Comparison of ENCODE assay signal across 11 mouse cellular contexts in the genomic region with DNA sequence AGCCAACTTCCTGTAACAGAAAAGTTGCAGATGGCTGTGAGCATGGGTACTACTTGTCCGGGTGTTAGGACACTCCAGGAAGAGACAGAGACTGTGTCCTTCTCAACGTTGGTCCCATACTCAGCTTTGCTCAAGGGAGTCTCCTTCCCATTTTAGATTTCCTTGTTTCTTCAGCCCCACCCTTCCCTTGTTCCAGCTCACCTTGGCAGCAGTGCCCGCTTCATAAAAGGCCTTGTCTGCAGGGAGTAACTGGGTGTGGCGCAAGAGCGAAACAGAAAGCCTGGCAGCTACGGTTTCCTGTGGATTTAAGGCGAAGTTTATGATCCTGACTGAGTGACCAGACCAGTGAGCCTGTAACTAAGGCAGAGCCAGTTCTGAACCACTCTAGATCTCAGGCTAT. TPM values are rescaled to one million over a fixed set of nuclear protein-coding genes. Genes with fewer than 3 reads are reported as not detected.
A peak's percentile ranks its signal among the peaks of the same experiment; 100 is the strongest.
DNase-seq lines count a peak whose midpoint lies in the region; ATAC-seq lines count a peak whose summit lies in the region.
"Had no signal": no experiment of that assay in that cellular context is flagged by ENCODE, and none has a peak within 500 bp of the region (broad histone marks: within the 10 kb centered on the region; RNA-seq: fewer than 3 reads in every experiment).

No protein-coding gene starts in this region.

- intact Hi-C loops in gastrocnemius, postnatal 14 days (cut with DNase I; ENCODE audit: low total_unique reads) = no loop called here

- H3K4me3 ChIP-seq in embryonic facial prominence, embryonic 14.5 days (ENCODE audit: low read depth, low read length) = no peak overlapping the region
- no peak overlapping the region for H3K4me3 ChIP-seq in intestine, embryonic 14.5 days (ENCODE audit: low read depth, low read length)
- H3K4me3 ChIP-seq: myocyte had no signal

- WGBS in embryonic facial prominence, embryonic 14.5 days = 77% methylated on average over 7 of the region's 7 CpGs
- WGBS in intestine, embryonic 14.5 days = 60% methylated on average over 7 of the region's 7 CpGs

- no peak for ATAC-seq in embryonic facial prominence, embryonic 14.5 days (ENCODE audit: low read depth)
- no peak; the same call in 1 of the 2 replicates for ATAC-seq in intestine, embryonic 14.5 days (replicated peaks; ENCODE audit: low FRiP score, low TSS enrichment, low read depth)

- no peaks in the 10 kb centered on the region for H3K9me3 ChIP-seq in embryonic facial prominence, embryonic 14.5 days (ENCODE audit: control insufficient read depth, low read length)
- H3K9me3 ChIP-seq in intestine, embryonic 14.5 days (ENCODE audit: control insufficient read depth, low read length) = no peaks in the 10 kb centered on the region

- H3K36me3 ChIP-seq in embryonic facial prominence, embryonic 14.5 days (ENCODE audit: control insufficient read depth, insufficient read depth, low read length) = peaks cover 86% of the 10 kb centered on the region
- H3K36me3 ChIP-seq in intestine, embryonic 14.5 days (ENCODE audit: control insufficient read depth, insufficient read depth, low read length) = peaks cover 82% of the 10 kb centered on the region

- H3K4me2 ChIP-seq in embryonic facial prominence, embryonic 14.5 days (ENCODE audit: low read depth, low read length) = no peak overlapping the region
- H3K4me2 ChIP-seq in intestine, embryonic 14.5 days (ENCODE audit: low read length) = peak overlapping the region; percentile 42; the same call in 1 of the 2 replicates

- peaks cover 23% of the 10 kb centered on the region for H3K4me1 ChIP-seq in embryonic facial prominence, embryonic 14.5 days (ENCODE audit: control insufficient read depth, insufficient read depth, low read length)
- peaks cover 14% of the 10 kb centered on the region for H3K4me1 ChIP-seq in intestine, embryonic 14.5 days (replicated peaks; ENCODE audit: control insufficient read depth, insufficient read depth, low read length)

- no peak overlapping the region for H3K27ac ChIP-seq in embryonic facial prominence, embryonic 14.5 days (replicated peaks; ENCODE audit: low read depth, low read length)
- peak overlapping the region; percentile 69 for H3K27ac ChIP-seq in intestine, embryonic 14.5 days (ENCODE audit: low read depth)

- H3K9ac ChIP-seq in embryonic facial prominence, embryonic 14.5 days (ENCODE audit: low read depth, low read length) = no peak overlapping the region
- H3K9ac ChIP-seq in intestine, embryonic 14.5 days (ENCODE audit: low read length) = no peak overlapping the region

- peak; percentile 27 for DNase-seq in gastrocnemius, adult 18-20 months (ENCODE audit: low spot score)
- DNase-seq in gastrocnemius, postnatal 14 days = no peak
- DNase-seq in embryonic facial prominence, embryonic 14.5 days (ENCODE audit: low spot score) = peak; percentile 15
- peak; percentile 64 for DNase-seq in intestine, embryonic 14.5 days (ENCODE audit: low spot score)
- peak; percentile 91 for DNase-seq in lung, postnatal 36 days
- DNase-seq in spleen, adult 12 weeks (ENCODE audit: low spot score) = no peak
- no peak for DNase-seq in cerebellum, postnatal 25 days
- no peak for DNase-seq in layer of hippocampus, adult 8-10 months (ENCODE audit: low spot score in 2 of 2)

- no peaks in the 10 kb centered on the region for H3K27me3 ChIP-seq in embryonic facial prominence, embryonic 14.5 days (replicated peaks; ENCODE audit: control insufficient read depth, insufficient read depth, low read length)
- no peaks in the 10 kb centered on the region for H3K27me3 ChIP-seq in intestine, embryonic 14.5 days (replicated peaks; ENCODE audit: control insufficient read depth, insufficient read depth, low read length)

RNA-seq across cellular contexts. Expression of gene Krtcap3, which starts 3.0 kb away (rescaled TPM):
- 1 to 10 TPM; 1.9 to 2.1 TPM for total RNA-seq in gastrocnemius, adult 18-20 months (2021)
- total RNA-seq in gastrocnemius, postnatal 14 days (2021) = 1 to 10 TPM in 1 of 2 experiments, under 1 TPM in 1; 0.47 to 1.9 TPM
- 14.8 and 15.2 TPM in 2 replicates for polyA plus RNA-seq in embryonic facial prominence, embryonic 14.5 days (2014; fragmentation: Nextera tagmentation; extraction: Ambion mirVana)
- 59.4 and 71.9 TPM in 2 replicates for polyA plus RNA-seq in intestine, embryonic 14.5 days (2014; fragmentation: Nextera tagmentation; extraction: Ambion mirVana)
- 1 to 10 TPM; 2.3 to 3.6 (median 2.9) TPM for total RNA-seq in layer of hippocampus, adult 8-10 months (2022)

RNA-seq across cellular contexts. Expression of gene Gm9970, which starts 13.4 kb away (rescaled TPM):
- not detected for total RNA-seq in gastrocnemius, adult 18-20 months (2021)
- not detected for total RNA-seq in gastrocnemius, postnatal 14 days (2021)
- polyA plus RNA-seq in embryonic facial prominence, embryonic 14.5 days (2014; fragmentation: Nextera tagmentation; extraction: Ambion mirVana) = 0.68 and 0.83 TPM in 2 replicates
- 0.48 and 0.60 TPM in 2 replicates for polyA plus RNA-seq in intestine, embryonic 14.5 days (2014; fragmentation: Nextera tagmentation; extraction: Ambion mirVana)
- total RNA-seq in layer of hippocampus, adult 8-10 months (2022) = under 1 TPM in 1 of 4 experiments, not detected in 3; 0.85 TPM
- total RNA-seq: common myeloid progenitor, adult 5-6 weeks; left cerebral cortex, postnatal 25 days had no signal
- polyA plus RNA-seq: myocyte had no signal

RNA-seq across cellular contexts. Expression of gene Nrbp1, which starts 13.8 kb away (rescaled TPM):
- total RNA-seq in gastrocnemius, adult 18-20 months (2021) = 10 to 100 TPM; 50.3 to 54.9 TPM
- 10 to 100 TPM; 61.1 to 63.4 TPM for total RNA-seq in gastrocnemius, postnatal 14 days (2021)
- 157 and 172 TPM in 2 replicates for polyA plus RNA-seq in embryonic facial prominence, embryonic 14.5 days (2014; fragmentation: Nextera tagmentation; extraction: Ambion mirVana)
- polyA plus RNA-seq in intestine, embryonic 14.5 days (2014; fragmentation: Nextera tagmentation; extraction: Ambion mirVana) = 138 and 158 TPM in 2 replicates
- total RNA-seq in layer of hippocampus, adult 8-10 months (2022) = 10 to 100 TPM; 88.0 to 94.1 (median 90.9) TPM

RNA-seq across cellular contexts. Expression of gene Ppm1g, which starts 34.0 kb away (rescaled TPM):
- 10 to 100 TPM; 37.8 to 43.9 TPM for total RNA-seq in gastrocnemius, adult 18-20 months (2021)
- 10 to 100 TPM; 38.0 to 39.8 TPM for total RNA-seq in gastrocnemius, postnatal 14 days (2021)
- polyA plus RNA-seq in embryonic facial prominence, embryonic 14.5 days (2014; fragmentation: Nextera tagmentation; extraction: Ambion mirVana) = 102 and 107 TPM in 2 replicates
- 139 and 145 TPM in 2 replicates for polyA plus RNA-seq in intestine, embryonic 14.5 days (2014; fragmentation: Nextera tagmentation; extraction: Ambion mirVana)
- total RNA-seq in layer of hippocampus, adult 8-10 months (2022) = 10 to 100 TPM; 69.8 to 79.5 (median 73.1) TPM

RNA-seq across cellular contexts. Expression of gene Ift172, which starts 36.5 kb away (rescaled TPM):
- 10 to 100 TPM; 26.2 to 26.9 TPM for total RNA-seq in gastrocnemius, adult 18-20 months (2021)
- total RNA-seq in gastrocnemius, postnatal 14 days (2021) = 10 to 100 TPM; 19.6 to 21.2 TPM
- polyA plus RNA-seq in embryonic facial prominence, embryonic 14.5 days (2014; fragmentation: Nextera tagmentation; extraction: Ambion mirVana) = 36.7 and 38.4 TPM in 2 replicates
- 29.5 and 30.6 TPM in 2 replicates for polyA plus RNA-seq in intestine, embryonic 14.5 days (2014; fragmentation: Nextera tagmentation; extraction: Ambion mirVana)
- total RNA-seq in layer of hippocampus, adult 8-10 months (2022) = 100 to 1,000 TPM in 1 of 4 experiments, 10 to 100 TPM in 3; 74.6 to 128 (median 85.9) TPM

Comparison
In these comparisons a context has a peak if more than half of its experiments do, and no peak if none do; other contexts are left out.
1. DNase-seq: peak in gastrocnemius, adult 18-20 months (single experiment), embryonic facial prominence, embryonic 14.5 days (single experiment), intestine, embryonic 14.5 days (single experiment) and lung, postnatal 36 days (single experiment); none in gastrocnemius, postnatal 14 days (single experiment), spleen, adult 12 weeks (single experiment), cerebellum, postnatal 25 days (0 of 2) and layer of hippocampus, adult 8-10 months (0 of 2).